Mouse (Mus musculus) thymus, postnatal 10 days (tissue): ENCODE data around the gene Rbm28.

Source experiments
- DNase-seq, 2 experiments: peaks; one replicate each; pipeline ENCODE4 v3.0.0; 2021; ENCODE audit warnings: low spot score in 2 of 2

Rbm28 gene

GRCm38 (mm10) chr6:29145456-29146307 is 19.1 kb downstream of the Rbm28 start:
- DNase-seq: no peak

GRCm38 (mm10) chr6:29144971-29145370 is 19.8 kb downstream of the Rbm28 start:
- DNase-seq: no peak

GRCm38 (mm10) chr6:29143608-29144007 is 21.2 kb downstream of the Rbm28 start:
- peak in 1 of 2 experiments; percentile 44 for DNase-seq

- no peak for DNase-seq
Measured at GRCm38 (mm10) chr6:29137441-29137840, 27.4 kb downstream of the Rbm28 start.

- DNase-seq: no peak
Measured at GRCm38 (mm10) chr6:29133100-29133499, 31.7 kb downstream of the Rbm28 start.

- DNase-seq: no peak
Measured at GRCm38 (mm10) chr6:29126878-29127426, 37.9 kb downstream of the Rbm28 start.

GRCm38 (mm10) chr6:29119990-29120389 is 44.8 kb downstream of the Rbm28 start:
- no peak for DNase-seq

- no peak for DNase-seq
Measured at GRCm38 (mm10) chr6:29118963-29119362, 45.8 kb downstream of the Rbm28 start.

- no peak for DNase-seq
Measured at GRCm38 (mm10) chr6:29118231-29118630, 46.6 kb downstream of the Rbm28 start.

GRCm38 (mm10) chr6:29117417-29118104 is 47.2 kb downstream of the Rbm28 start:
- DNase-seq: no peak

GRCm38 (mm10) chr6:29115756-29116155 is 49.0 kb downstream of the Rbm28 start:
- DNase-seq: no peak

- DNase-seq: no peak
Measured at GRCm38 (mm10) chr6:29111501-29111900, 53.3 kb downstream of the Rbm28 start.

GRCm38 (mm10) chr6:29108376-29108775 is 56.4 kb downstream of the Rbm28 start:
- DNase-seq: no peak

GRCm38 (mm10) chr6:29101248-29101864 is 63.5 kb downstream of the Rbm28 start:
- DNase-seq: no peak

GRCm38 (mm10) chr6:29100423-29100822 is 64.4 kb downstream of the Rbm28 start:
- DNase-seq: no peak

- DNase-seq: no peak
Measured at GRCm38 (mm10) chr6:29099536-29100170, 65.2 kb downstream of the Rbm28 start.

GRCm38 (mm10) chr6:29092904-29093303 is 71.9 kb downstream of the Rbm28 start:
- no peak for DNase-seq

- no peak for DNase-seq
Measured at GRCm38 (mm10) chr6:29092234-29092633, 72.6 kb downstream of the Rbm28 start.

- no peak for DNase-seq
Measured at GRCm38 (mm10) chr6:29087921-29088709, 76.7 kb downstream of the Rbm28 start.

- no peak for DNase-seq
Measured at GRCm38 (mm10) chr6:29084401-29084800, 80.4 kb downstream of the Rbm28 start.

- no peak for DNase-seq
Measured at GRCm38 (mm10) chr6:29082776-29083354, 81.9 kb downstream of the Rbm28 start.
